Mouse (Mus musculus): ENCODE data around the gene Spty2d1.
"Not testable (repeated sequence)": the region's sequence is repeated elsewhere in the genome, so short reads cannot be mapped to it uniquely, and the experiment has no call there.

Spty2d1 gene

DNA sequence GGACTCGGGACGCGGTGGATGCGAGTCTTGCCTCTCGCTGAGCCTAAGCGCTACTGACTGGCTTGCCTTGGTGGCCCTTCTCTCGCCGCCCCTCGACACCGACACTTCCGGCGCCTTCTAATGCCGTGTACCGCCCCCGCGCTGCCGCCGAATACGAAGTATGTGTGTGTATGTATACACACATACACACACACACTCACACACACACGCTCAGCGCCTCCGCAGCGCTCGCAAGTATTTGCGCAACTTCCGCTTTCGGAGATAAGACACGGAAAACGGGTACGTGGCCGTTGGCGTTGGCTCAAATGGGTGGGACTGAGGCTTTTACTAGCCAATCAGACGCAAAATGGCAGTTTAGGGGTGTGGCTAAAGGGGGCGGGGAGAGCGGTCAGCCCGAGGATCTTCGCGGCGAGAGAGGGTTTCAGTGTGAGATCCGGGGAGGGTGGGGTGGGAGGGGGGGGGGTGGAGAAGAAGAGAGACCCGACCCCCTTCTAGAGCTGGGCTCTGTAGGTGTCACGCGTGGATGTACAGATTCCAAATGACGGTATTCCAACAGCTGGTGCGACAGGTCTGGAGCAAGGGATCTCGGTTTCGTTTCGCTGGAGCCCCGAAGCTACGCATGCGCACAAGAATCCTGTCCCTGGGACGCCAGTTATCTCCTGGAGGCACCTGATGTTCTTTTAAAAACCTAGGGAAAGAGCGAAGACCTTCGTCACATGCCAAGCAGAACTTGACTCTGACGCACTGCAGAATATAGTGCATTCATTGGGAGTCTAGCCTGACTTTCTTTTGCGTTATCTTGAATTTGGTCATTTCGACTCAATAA, at the start of gene Spty2d1:
Gene Spty2d1 (minus strand): TSS at position 244 of the 826 bp plus-strand sequence.
- peak; percentile 99 for DNase-seq

DNA sequence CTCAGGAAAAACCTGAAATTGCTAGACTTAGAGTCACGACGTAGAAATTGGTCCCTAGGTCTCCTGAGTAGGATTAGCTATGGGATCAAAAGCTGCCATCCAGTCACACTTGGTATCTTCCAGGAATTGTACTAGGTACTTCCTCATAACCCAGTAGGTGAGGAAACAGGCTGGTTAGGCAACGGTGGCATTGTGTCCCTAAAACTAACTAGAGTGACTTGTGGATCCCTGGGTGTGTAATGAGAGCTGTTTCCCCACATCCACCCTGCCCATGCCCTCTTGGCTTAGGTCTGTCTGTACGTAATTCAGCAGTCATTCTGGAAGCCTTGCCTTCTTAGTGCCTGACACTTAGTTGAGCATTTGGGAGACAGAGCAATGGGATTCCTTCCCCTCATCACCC, 48.1 kb upstream of the Spty2d1 start:
- no peak for DNase-seq

DNA sequence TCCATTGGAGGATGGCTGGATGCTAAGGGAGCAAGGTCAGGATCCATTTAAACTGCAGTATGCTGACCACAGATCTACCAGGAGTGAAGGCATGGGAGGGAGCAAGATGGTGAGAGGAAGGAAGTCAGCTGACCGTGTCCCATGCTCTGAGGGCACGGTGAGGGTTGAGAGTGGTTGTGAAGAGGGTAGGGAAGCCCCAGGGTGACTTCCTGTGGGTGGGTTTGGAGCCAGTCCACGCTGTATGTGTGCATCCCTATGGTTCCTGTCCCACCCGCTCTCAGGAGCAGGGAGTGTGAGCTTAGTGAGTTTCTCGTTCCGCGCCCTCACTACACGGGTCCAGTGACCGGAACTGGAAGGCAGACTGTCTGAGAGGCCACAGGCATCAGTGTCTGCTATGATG, 47.5 kb upstream of the Spty2d1 start:
- peak; percentile 36 for DNase-seq

DNA sequence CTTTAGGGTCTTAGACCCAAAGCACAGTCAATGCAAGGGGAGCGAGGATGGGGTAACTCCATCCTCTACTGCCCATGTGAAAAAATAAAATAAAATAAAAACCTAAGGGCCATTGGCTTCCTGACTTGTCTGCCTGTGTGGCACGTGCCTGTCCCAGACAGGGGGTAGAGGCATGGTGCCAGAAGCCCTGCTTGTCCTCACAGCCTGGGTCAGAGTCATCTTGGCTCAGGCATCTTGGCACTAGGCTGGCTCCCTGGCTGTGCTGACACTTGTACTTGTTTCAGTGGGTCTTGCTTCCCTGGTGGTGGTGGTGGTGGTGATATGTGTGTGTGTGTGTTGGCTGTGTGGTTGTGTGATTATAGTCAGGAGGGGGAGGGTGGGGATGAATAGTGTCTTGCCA, 46.5 kb upstream of the Spty2d1 start:
- peak; percentile 67 for DNase-seq

DNA sequence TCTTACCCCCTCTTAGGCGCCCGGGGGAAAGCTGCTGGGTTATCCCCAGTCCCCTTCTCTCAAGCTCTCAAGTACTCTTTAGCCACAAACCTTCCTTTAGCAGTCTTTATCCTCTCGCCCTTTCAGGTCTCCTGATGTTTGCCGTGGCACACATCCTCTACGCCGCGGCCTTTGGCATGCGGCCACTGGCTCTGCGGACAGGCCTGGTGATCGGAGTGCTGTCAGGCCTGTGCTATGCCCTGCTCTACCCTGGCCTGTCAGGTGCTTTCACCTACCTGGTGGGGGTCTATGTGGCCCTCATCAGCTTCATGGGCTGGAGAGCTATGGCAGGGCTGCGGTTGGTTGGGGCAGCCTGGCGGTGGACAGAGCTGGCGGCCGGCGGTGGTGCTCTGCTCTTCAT, 45.1 kb upstream of the Spty2d1 start:
- DNase-seq: no peak

DNA sequence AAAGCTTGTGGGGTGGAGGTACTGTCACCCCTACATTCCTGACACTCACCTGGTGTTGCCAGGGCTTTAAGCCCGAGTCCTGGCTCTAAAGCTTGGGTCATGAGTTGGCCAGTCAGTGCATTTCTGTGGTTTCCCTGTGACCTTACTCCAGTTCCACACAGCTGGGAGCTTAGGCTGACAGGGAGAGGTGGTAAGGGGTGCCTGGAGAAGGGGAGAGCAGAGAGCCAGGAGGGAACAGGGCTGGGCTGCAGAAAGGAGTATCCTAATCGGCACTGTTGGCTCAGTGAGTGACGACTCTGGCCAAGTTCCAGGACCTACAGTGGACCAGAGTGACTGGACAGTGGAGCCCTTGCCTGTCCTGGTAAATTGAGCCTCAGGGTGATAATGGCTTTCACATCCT, 44.1 kb upstream of the Spty2d1 start:
- DNase-seq: peak; percentile 72

DNA sequence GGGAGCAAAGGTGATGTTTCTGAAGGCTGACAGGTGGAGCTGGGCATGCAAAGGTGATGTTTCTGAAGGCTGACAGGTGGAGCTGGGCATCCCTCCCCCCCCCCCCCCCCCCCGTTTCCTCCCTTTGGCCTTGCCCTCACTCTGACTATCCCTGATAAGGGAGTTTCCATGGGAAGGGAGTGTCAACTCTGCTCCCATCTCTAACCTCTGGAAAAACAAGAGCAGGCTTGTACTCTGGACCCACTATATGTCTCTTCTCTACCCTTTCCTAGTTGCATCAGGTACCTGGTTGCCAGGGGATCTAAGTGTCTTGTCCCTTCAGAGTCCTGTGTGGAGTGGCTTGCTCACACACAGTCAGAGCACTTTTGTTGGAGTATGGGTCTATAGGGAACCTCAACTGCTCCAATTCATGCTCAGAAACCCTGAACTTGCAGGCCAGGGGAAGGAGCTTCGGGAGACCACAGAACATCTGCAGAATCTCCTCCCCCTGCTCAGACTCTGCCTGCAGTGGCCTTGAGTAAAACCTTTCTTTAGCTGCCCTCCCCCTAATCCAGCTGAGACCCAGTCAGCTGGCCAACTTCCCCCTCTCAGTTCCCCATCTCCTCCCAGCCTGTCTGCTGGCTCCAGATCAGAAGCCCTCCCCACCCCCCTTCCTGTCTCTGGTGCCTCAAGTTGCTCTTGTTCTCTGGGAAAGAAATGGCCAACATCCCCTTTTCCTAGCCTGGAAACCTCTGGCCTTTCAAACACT, 43.4 kb upstream of the Spty2d1 start:
- DNase-seq: peak; percentile 90

DNA sequence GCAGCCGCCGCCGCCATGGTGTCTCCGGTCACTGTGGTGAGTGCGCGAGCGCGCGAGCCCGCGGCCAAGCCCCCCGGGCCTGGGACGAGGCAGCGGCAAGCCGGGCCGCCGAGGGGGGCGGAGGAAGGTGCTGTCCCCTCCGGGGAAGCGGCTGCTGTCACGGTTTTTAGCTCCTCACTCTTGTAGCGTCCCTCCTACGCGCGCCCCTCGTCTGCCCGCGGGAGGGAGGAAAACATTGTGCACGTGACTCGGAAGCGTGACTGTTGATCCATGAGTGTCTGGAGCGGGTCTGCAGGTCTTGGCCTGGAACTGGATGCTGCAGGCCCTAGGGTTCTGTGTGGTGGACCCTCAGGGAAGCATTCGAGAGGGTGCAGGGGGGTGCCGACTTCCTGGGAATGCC, 42.6 kb upstream of the Spty2d1 start:
- DNase-seq: peak; percentile 76

DNA sequence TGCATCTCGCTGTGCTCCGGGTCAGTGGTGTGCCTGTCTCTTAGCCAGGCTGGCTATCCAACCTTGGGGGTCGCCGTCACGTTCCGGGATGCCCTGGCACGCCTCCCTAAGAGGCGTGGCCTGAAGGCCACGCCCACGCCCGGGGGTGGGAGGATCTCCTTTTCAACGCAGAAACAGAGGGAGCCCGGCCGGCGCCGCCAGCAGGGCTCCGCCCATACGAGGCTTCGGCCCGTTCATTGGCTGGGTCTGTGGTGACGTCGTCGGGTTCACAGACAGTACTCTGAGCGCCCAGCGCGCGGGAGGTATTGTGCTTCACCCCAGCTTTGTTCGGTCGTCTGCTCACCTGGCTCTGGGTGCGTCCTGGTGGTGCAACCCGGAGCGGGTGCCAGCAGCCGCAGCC, 42.2 kb upstream of the Spty2d1 start, which contains the start of gene Tmem86a:
Gene Tmem86a (plus strand): TSS at position 236 of the 400 bp plus-strand sequence.
- peak; percentile 98 for DNase-seq

DNA sequence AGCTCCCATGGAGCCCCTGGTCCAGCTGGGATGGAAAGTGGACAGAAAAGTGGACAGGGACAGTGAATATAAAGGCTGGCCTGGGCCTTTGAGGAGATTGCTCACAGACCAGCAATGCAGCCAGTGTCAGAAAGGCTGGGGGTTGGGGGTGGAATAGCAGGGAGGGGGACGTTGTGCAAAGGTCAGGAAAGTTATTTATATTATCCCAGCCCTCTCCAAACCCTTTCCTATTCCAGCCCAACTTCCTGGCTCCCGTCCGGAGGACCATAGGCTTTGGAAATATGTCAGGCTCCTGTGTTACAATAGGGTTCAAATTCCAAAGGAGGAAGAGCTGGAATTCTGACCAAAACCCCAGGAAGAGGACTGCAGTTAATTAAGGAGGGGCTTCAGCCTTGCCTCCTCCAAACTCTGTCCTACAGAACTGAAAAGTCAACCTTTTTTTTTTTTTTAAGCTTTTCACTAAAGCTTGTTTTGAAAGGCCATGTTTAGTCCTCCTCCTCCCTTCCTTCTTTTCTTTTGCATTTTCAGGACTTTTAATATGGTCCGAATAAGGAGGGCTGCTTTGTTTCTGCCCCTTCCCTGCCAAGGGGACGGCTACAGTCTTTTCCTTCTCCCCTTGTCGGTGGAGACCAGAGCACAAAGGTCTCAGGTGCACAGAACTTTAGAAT, 34.7 kb upstream of the Spty2d1 start:
- DNase-seq: peak; percentile 77

DNA sequence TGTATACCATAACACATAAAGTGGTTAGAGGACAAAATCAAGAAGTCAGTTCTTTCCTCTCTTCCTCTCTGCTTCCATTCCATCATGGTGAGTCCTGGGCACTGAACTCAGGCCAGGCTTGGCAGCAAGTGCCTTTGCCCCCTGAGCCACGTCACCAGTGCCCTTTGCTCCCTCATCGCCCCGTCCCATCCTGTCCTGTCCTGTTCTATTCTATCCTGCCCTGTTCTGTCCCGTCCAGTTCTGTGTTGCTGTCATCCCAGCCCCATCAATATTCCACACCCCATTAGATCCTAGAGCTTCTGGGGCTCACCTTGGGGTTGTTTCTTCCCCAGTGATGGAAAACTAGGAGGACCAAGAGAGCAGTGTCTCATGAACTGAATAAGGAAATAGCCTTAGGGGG, 33.9 kb upstream of the Spty2d1 start:
- no peak for DNase-seq

DNA sequence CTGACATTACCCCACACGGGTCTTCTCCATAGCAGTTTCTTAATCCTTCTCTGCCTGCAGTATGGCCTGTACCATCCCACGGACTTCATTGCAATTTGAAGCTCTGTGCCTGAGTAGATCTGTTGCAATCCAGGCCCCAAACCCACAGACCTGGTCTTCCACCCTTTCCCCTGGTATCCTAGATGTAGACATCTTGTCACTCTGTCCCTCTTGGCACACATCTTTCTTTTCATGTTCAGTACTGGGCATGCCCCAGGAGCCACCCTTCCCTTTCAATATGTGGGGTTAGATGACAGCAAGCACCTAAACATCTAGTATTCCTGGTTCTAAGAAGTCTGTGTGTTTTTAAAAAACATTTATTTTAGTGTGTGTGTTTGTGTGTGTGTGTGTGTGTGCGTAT, 33.5 kb upstream of the Spty2d1 start:
- DNase-seq: no peak

DNA sequence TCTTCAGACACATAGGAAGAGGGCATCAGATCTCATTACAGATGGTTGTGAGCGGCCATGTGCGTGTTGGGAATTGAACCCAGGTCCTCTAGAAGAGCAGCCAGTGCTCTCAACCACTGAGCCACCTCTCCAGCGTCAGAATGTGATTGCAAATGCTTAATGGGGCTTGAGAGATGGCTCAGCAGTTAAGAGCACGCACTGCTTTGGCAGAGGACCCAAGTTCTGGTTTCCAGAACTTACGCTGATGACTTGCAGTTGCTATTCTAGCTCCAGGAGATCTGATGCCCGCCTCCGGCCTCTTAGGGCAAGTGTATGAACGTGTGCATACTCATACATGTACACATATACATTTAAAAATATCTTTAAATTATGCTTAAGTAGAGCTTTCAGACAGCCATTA, 27.2 kb upstream of the Spty2d1 start:
- DNase-seq: no peak

DNA sequence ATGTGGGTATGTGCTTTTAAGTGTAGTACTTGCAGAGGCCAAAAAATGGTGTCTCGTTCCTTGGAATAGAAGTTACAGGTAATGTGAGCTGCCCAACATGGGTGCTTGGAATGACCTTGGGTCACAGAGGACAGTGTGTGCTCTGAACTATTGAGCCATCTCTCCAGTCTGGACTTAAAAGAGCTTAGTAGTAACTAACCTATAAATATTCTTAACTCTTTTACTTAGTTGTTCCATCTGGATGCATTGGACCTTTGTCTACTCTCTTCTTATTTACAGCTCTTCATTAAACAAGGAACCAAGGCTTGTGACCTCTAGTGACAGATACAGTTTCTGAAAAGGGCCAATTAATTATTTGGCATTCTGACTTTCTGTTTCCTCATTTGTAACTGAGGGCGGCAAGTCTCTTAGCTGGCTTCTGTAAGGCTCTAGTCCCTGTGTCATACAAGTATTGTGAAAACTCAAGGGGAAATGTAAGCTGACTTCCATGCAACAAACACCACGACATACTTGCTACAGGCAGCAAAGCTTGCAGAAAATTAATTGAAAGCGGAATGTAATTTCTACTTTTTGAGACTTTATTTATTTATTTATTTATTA, 26.7 kb upstream of the Spty2d1 start:
- DNase-seq: no peak

DNA sequence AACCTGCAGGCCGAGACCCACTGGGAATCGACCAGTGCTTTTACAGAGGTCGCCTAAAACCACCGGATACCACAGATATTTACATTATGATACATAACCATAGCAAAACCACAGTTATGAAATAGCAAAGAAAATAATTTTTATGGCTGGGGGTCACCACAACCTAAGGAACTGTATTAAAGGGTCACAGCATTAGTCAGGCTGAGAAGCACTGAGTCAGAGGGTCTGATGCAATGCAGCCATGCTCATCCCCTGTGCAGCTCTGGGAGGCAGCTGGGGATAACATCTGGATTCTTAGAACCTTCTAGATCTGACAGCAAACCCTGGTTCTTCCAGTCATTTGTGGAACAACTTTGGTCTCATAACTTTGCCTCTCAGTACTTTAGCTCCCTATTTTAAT, 23.2 kb upstream of the Spty2d1 start:
- DNase-seq: no peak

DNA sequence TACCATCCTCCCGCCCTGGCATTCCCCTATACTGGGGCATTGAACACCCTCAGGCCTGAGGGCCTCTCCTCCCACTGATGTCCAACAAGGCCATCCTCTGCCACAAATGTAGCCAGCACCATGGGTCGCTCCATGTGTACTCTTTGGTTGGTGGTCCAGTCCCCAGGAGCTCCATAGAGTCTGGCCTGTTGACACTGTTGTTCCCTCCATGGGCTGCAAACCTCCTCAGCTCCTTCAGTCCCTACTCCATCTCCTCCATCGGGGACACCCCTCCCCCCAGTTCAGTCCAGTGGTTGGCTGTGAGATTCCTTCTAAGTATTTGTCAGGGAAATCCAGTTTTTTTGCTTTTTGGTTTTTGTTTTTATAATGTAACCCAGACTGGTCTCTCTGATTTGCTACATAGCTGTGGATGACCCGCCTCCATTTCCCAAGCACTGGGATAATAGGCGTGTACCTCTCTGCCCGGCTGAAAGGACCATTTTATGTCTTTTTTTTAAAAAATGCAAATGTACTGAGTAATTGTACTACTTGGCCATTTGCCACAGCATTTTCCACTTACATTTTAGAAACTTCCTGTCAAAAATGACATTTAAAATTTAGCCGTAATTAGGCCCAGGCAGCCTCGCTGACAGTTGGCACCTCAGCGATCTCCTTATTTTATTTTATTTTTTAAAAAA, 22.4 kb upstream of the Spty2d1 start:
- DNase-seq: no peak

DNA sequence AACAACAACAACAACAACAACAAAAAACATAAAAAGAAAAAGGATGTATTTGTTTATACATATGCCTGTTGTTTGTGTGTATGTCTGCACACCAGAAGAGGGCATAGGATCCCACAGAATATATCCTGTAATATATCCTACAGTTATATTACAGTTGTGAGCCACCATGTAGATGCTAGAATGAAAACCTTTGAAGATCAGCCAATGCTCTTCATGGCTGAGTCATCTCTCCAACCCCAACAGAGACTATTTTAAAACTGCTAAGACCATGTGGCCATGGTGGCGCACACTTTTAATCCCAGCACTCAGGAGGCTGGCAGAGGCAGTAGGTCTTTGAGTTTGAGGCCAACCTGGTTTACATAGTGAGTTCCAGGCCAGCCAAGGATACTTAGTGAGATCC, 19.3 kb upstream of the Spty2d1 start:
- DNase-seq: no peak

DNA sequence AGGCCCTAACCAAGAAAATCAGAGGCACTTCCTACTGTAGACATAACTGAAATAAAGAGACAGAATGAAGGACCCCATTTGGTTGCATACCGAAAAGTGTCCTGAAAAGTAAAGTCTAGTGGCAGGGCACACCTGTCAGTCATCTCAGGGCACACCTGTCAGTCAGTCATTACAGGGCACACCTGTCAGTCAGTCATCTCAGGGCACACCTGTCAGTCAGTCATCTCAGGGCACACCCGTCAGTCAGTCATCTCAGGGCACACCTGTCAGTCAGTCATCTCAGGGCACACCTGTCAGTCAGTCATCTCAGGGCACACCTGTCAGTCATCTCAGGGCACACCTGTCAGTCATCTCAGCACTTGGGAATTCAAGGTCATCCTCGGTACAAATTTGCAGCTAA, 18.7 kb upstream of the Spty2d1 start:
- DNase-seq: not testable (repeated sequence)

DNA sequence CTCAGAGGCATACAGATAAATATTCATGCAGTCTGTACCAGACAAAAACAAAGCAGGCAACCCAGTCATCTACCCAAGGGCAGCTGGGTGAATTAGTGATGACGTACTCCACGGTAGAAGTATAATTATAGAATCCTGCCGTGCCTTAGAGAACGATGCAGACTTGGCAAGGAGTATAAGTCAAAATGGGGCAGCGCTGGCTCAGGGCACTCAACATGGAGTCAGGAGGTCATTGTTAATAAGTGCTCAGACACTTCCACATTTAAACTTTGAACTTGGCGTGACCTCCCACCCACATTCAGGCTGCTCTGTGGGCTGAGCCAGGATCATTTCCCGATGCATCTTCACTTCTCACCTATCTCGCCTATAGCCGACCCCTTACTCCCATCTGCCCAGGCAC, 17.2 kb upstream of the Spty2d1 start:
- DNase-seq: no peak

DNA sequence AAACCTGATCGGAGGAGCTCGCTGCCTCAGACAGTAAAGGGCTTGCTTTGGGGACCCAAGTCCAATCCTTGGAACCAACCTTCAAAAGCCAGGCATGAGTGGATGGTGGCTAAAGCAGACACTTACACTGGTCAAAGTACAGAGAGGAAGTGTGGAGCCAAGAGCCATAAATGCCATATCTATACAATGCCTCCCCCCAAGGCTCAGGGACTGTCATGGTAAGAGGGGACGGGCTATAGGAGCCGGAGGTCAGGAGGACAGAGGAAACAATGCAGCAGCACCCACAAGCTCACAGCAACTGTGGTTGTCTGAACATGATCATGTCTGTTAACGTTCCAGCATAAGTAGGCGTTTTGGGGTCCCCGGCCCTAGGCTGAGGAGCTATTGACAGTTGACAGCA, 16.2 kb upstream of the Spty2d1 start:
- no peak for DNase-seq

DNA sequence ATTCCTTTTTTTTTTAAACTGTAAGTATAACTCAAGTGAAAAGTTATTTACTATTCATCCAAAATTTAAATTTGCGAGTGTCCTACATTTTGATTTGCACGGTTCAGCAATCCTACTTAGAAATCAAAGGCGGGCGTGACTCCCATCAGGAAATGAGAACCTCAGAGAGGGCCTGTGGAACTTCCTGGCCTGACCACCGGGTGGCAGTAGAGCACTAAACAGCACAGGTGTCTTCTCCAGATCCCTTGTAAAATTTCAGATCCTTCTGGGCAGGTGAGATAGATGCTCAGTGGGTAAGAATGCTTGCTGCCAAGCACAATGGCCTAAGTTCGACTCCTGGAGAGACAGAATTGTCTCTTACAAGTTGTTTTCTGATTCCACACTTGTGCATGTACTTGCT, 15.3 kb upstream of the Spty2d1 start:
- peak; percentile 91 for DNase-seq

DNA sequence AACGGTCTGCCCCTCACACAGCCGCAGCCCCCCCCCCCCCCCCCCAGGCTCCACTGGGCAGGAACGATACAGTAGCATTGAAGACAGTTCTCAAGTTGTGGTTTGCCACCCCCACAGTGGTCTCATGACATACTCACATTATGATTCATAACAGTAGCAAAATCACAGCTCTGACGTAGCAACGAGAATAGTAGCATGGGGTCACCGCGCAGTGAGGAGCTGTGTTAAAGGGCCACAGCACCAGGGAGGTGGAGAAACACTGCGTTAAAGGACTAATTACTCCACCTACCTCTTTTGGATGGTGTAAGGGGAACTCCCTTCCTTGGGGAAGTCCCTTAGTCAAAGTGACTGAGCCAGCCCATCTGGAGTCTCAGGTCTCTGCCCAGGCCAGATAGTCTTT, 14.3 kb upstream of the Spty2d1 start:
- no peak for DNase-seq

DNA sequence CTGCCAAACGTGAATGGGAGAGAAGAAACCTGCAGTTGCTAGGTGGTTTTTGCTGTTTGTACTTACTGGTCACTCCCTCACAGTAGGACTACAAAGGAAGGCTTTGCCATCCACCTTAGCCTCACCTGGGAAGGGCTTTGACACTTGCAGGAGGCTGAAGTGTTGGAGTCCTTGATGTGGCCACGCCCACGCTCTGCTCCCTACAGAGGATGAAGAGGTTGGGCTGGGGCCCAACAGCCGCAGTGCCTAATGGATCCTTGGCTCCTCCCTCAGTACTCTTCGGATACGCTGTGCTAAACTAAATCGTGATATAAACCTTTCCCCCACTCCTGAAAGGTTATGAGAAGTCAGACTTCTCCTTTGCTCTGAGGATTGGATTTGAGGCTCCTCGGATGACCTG, 12.7 kb upstream of the Spty2d1 start:
- no peak for DNase-seq

All from kidney, postnatal 10 days (tissue).